Mouse (Mus musculus) lung, embryonic 14.5 days (tissue): ENCODE results near the gene Rif1. TPM values are rescaled to one million over a fixed set of nuclear protein-coding genes. Genes with fewer than 3 reads are reported as not detected.

Experiments used
- ATAC-seq: fragments of 200-750 bp; cut with Nextera tagmentation; 2 replicates; pipeline ENCODE4 v1.8.0; 2017; ENCODE audit warnings: mild to moderate bottlenecking, moderate TSS enrichment, moderate library complexity; ENCODE audit not compliant: insufficient read depth
- DNase-seq: peaks from one replicate; pipeline ENCODE4 v3.0.0-alpha.2; 2015
- H3K27ac ChIP-seq: fragments of 300-500 bp; sonication (generic); 2 replicates; pipeline ENCODE4 v1.5.1; 2014; ENCODE audit warnings: low read depth, mild to moderate bottlenecking, moderate library complexity
- H3K27me3 ChIP-seq: fragments of 300-500 bp; sonication (generic); 2 replicates; pipeline ENCODE4 v1.6.1; 2014; ENCODE audit warnings: low read length, control low read depth; ENCODE audit not compliant: insufficient read depth
- H3K36me3 ChIP-seq: fragments of 300-500 bp; sonication (generic); 2 replicates; pipeline ENCODE4 v1.6.1; 2014; ENCODE audit warnings: control low read depth; ENCODE audit not compliant: insufficient read depth
- H3K4me1 ChIP-seq: fragments of 300-500 bp; sonication (generic); 2 replicates; pipeline ENCODE4 v1.6.1; 2014; ENCODE audit warnings: antibody characterized with exemption, control low read depth; ENCODE audit not compliant: insufficient read depth
- H3K4me2 ChIP-seq: fragments of 300-500 bp; sonication (generic); 2 replicates; pipeline ENCODE4 v1.6.1; 2014; ENCODE audit warnings: mild to moderate bottlenecking
- H3K4me3 ChIP-seq: fragments of 300-500 bp; sonication (generic); 2 replicates; pipeline ENCODE4 v1.5.1; 2014; ENCODE audit warnings: low read depth, low read length
- H3K9ac ChIP-seq: fragments of 300-500 bp; sonication (generic); 2 replicates; pipeline ENCODE4 v1.6.1; 2014
- H3K9me3 ChIP-seq: fragments of 300-500 bp; sonication (generic); 2 replicates; pipeline ENCODE4 v1.6.1; 2016; ENCODE audit warnings: low read depth, low read length, control low read depth
- CTCF ChIP-seq: IDR thresholded peaks from 2 replicates; pipeline ENCODE4 v1.5.1; 2016; ENCODE audit warnings: antibody characterized with exemption, low read depth
- WGBS: fragments of 180-500 bp; shearing (Covaris S2); extraction: QIAGEN DNeasy Blood & Tissue Kit; methylation state at CpG from one replicate; pipeline ENCODE4 v1.1.7; 2014; 5-methylcytosine and 5-hydroxymethylcytosine counted together
- polyA plus RNA-seq: library from polyadenylated mRNA; unstranded; fragments of >200 nt; fragmentation: Nextera tagmentation; extraction: Ambion mirVana; gene quantifications from 2 replicates; pipeline ENCODE4 v1.2.1, GENCODE M21; 2014

The Rif1 gene
- polyA plus RNA-seq, 1 experiment from 2014 or later = 57.0 TPM

DNA sequence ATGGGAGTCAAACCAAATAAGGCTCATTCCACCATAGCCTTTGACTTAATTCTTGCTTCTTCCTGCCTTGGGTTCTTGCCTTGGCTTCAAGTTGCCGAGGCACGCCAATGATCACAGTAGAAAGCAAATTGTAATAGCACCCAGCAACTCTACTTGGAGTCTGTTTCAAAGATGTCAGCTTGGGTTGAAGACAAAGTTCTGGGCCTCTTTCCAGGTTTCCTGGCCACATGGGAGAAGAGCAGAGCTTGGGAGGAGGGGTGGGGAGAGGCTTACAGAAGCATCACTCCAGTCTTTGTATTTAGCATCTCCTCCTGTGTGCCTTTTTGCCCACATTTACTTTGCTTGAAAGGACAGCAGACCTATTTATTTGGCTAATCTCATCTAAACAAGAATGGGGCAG, 60.7 kb downstream of the Rif1 start:
- no peak overlapping the region for H3K9ac ChIP-seq
- 89% methylated on average over 2 of the region's 2 CpGs for WGBS
- peak; percentile 27 for DNase-seq
- H3K27me3 ChIP-seq = no peaks in the 10 kb centered on the region
- ATAC-seq = no peak
- H3K36me3 ChIP-seq = peaks cover 11% of the 10 kb centered on the region
- no peaks in the 10 kb centered on the region for H3K9me3 ChIP-seq
- TF ChIP-seq CTCF = no peak
- no peak overlapping the region for H3K27ac ChIP-seq
- H3K4me1 ChIP-seq = no peaks in the 10 kb centered on the region
- H3K4me2 ChIP-seq = no peak overlapping the region
- no peak overlapping the region for H3K4me3 ChIP-seq

DNA sequence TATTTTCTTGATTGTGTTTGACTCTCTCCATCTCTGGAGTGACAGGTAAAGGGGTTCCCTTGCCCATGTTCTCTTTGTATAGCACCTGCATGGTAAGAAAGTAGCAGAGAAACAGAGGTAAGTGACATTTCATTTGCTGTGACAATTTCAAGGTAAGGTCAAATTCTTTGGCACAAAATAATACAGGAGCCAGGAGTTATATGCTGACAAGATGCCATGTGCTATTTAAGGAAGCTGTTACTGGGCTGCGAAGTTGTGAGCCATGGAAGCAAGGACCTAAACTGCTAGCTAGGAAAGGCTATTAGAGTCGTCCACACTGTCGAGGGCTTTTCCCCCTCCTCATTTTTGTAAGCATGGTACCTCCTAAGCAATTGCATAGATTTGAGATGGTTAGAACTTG, 80.4 kb downstream of the Rif1 start:
- no peak for TF ChIP-seq CTCF
- WGBS = 68% methylated on average over 3 of the region's 3 CpGs
- H3K27ac ChIP-seq = no peak overlapping the region
- no peak overlapping the region for H3K4me2 ChIP-seq
- no peak for DNase-seq
- H3K27me3 ChIP-seq = no peaks in the 10 kb centered on the region
- no peak overlapping the region for H3K9ac ChIP-seq
- no peaks in the 10 kb centered on the region for H3K4me1 ChIP-seq
- no peaks in the 10 kb centered on the region for H3K9me3 ChIP-seq
- no peaks in the 10 kb centered on the region for H3K36me3 ChIP-seq
- H3K4me3 ChIP-seq = no peak overlapping the region
- no peak for ATAC-seq

GRCm38 (mm10) chr2:52169243-52170005, 96.8 kb downstream of the Rif1 start:
- Histone ChIP-seq H3K9me3 (no peaks in the 10 kb centered on the region), H3K36me3 (no peaks in the 10 kb centered on the region), H3K9ac (no peak overlapping the region), H3K4me1 (no peaks in the 10 kb centered on the region), H3K27me3 (no peaks in the 10 kb centered on the region), H3K27ac (peak overlapping the region; percentile 44), H3K4me3 (no peak overlapping the region), H3K4me2 (no peak overlapping the region)
- peak; percentile 94 for ATAC-seq
- 39% methylated on average over 7 of the region's 7 CpGs for WGBS
- TF ChIP-seq CTCF = no peak
- DNase-seq = peak; percentile 85

Other genes starting within 250 kb of the Rif1 start
- gene Rbm43, start 137.7 kb upstream of the Rif1 start, polyA plus RNA-seq = 18.2 and 19.2 TPM in 2 replicates
- gene Nmi, start 99.3 kb upstream of the Rif1 start, polyA plus RNA-seq = 19.4 and 20.3 TPM in 2 replicates
- gene Tnfaip6, start 34.8 kb upstream of the Rif1 start, polyA plus RNA-seq = 6.2 and 6.3 TPM in 2 replicates